Mouse (Mus musculus) activated CD4-positive, CD25-positive, alpha-beta regulatory T cell, adult 4 months (primary cell): ENCODE measurements around the gene Cmbl. TPM values are rescaled to one million over a fixed set of nuclear protein-coding genes. Genes with fewer than 3 reads are reported as not detected.

Source experiments
- ATAC-seq: one replicate; pipeline ENCODE4 v1.8.0; 2017
- polyA plus RNA-seq, 2 experiments: library from polyadenylated mRNA; unstranded; fragments of 100-300 nt; shearing (Covaris generic); gene quantifications; one replicate each; pipeline ENCODE4 v1.2.1; 2017

Cmbl gene
- under 1 TPM in 1 of 2 experiments, not detected in 1; 0.80 TPM for polyA plus RNA-seq

DNA sequence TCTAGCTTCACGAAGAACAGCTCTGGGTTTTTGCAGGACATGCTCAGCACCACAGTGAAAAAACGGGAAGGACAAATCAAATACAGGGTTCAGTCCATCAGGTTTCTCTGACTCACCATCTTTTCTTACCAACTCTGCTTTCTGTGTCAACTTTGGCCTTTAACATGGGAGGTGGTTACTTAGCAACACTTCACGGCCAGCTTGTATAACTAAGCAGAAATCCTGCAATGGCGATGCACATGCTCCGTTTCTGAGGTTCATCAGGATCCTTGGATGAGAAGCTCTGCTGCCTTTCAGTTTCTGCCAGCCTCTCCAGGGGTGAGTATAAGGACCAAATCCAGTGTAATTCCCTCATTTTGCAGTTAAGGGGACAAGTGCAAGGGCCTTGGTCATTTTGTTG lies at the start of gene Cmbl:
Gene Cmbl (plus strand): TSS at position 206 of the 400 bp plus-strand sequence.
- no peak for ATAC-seq

DNA sequence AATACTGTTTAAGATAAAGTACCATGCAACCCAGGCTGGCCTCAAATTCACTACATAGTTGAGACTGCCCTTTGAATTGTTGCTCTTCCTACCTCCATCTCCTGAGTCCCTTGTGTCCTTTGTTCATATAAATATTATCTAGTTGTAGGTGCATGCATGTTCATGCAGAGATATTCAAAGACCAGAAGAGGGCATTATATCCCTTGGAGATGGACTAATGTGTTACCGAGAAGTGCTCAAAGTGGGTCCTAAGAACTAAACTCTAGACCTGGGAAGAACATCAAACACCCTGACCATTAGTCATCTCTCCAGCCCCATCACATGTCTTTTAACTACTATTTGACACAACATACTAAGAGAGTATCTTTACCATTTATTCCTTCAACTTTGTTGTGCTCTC lies 48.0 kb upstream of the Cmbl start:
- no peak for ATAC-seq

DNA sequence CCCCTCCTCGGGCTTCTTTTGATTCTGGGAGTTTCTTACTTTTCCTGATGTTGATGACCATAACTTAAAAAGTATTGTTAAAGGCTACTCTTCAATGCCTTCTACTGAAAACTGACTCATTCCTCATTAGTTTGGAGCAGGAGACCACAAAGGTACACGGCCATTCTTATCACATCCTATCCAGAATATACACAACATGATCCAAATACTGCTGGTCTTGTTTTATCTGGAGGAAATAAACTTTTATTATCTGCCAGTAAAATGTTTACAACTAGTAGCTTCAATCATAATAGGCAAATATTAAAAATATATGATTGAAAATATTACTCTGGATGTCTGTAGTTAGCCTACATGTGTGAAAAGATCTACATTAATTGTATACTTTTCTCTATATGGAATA lies 46.8 kb upstream of the Cmbl start:
- no peak for ATAC-seq

DNA sequence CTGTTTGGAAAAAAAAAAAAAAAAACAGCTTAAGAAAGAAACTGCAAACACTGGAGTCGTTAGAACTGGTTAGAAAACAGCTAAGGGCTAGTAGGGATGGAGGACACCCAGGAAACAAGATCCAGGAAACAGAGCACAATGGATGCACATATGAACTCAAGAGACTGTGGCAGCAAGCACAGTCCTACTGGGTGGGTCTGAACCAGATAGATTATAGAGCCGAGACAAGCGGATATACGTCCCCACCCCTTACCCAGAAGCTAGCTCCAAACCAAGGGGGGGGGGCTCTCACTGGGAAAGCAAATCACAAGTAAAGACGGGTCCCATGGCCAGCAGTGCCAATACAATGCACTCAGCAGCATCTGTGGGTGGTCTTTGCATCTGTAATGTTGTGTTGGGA lies 46.2 kb upstream of the Cmbl start:
- no peak for ATAC-seq

DNA sequence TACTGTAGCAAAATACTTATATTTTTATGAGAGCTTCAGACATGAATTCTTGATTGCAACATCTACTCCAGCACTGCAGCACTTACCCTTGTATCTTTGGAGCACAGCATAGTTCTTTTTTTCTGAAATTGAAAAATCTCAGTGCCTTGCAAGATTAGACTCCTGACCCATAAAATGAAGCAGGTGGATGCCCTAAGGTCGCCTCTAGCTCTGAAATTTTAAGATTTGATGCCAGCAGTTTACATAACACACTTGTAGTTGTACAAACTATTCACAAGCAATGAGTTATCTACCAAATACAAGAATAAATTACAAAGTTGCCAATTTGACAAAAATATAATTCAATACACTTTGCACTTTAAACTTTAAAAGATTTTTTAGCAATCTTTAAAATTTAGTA lies 38.7 kb upstream of the Cmbl start:
- no peak for ATAC-seq

DNA sequence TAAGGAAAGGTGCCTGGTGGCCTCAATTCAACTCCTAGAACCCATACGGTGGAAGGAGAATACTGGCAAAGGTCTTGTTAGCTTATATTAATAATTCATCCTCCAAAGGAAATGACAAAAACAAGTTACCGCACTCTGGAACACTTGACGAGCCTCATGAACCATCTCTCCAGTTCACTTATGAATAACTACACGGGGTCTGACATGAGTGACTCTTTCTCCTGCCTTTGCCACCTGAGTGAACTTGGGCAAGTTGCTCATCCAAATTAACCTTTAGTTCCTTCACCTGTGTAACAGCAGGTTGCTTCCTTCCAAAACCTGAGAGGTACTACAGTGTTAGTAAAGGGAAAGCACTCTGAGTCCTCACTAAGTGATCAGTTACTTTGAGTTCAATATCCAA lies 36.7 kb upstream of the Cmbl start:
- no peak for ATAC-seq

DNA sequence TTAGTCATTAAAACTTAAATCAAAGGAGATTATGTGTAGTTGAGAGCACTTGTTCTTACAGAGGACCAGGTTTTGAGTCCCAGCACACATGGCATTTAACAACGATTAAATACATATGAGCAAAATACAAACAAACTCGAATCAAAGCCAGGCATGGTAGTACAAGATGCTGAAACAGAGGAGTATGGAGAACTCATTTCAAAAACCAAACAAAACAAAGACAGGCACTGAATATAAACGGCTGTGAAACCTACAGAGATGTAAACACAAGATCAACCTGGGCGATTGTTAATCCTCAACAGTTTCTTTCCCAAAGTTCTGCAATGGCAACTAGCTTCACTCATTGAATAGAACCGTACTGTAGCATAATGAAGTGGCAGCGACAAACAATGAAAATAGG lies 36.1 kb upstream of the Cmbl start:
- ATAC-seq, result no peak

DNA sequence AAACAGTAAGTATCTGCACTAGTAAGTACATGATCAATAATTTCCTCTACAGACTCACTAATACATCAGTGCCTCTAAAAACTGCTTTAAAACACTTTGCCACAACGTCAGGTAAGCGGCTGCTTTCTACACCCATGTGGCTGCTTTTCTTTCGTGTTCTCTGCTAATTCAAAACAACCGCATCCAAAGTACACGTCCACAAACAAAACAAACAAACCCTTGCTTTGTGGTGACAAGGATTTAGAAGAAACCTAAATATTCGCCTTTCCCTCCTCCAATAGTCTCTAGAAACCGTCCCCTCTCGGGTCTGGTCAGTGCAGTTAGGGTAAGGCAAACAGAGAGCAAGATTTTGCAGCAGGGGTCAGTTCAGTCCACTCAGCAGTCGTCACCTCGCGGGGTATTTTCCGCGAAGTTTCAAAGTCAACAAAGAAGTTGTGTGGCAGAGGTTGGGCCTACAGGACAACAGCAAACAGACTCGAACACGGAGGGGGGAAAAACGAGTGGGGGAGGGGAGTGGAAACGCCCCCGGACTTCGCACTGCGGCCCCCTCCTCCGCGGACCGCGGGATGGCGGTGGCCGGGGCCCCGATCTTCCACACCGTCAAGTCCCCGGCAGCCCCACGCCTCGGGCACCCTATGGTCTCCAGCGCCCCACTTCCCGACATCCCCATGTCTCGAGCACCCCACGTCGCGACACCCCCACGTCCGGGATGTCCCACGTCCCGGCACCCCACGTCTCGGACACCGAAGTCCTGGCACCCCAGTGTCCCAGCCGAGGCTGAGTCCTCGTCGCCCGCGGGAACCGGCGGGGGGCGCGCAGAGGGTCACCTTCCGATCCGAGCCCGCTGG lies 35.2 kb upstream of the Cmbl start:
- no peak for ATAC-seq

DNA sequence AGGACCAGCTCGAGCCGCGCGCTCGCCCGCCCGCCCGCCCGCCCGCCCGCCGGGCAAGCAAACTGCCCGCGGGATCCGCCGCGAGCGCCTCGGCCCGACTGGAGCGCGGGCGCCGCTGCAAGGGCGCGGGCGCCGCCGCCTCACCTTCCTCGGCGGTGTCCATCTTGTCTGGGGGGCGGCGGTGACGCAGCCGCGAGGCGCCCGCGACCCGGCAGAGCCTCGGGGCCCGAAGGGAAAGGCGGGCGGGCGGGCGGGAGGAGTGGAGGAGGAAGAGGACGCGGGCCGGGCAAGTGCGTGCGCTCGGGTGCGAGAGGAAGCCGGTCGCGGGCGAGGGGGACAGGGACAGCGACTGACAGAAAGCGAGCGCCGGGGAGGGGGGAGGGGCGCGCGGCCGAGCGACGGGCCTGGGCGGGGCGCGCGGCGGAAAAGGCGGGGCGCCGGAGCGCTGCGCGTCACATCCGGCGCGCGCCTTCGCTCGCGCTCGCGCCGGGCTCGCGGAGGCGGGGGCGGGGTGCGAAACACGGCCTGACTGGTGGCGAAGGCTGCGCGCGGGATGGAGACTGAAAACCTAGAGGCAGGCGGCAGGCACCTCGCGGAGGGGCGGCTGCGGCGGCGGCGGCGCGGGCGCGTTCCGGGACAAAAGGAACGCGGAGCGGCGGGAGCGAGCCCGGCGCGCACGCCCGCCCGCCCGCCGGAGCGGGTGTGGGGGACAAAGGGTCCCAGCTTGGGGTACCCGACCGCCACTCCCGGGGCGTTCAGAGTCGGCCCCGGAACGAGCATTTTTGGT lies 34.3 kb upstream of the Cmbl start, which contains the start of gene March6:
Gene March6 (minus strand): TSS at position 395 of the 787 bp plus-strand sequence.
- peak; percentile 85 for ATAC-seq

DNA sequence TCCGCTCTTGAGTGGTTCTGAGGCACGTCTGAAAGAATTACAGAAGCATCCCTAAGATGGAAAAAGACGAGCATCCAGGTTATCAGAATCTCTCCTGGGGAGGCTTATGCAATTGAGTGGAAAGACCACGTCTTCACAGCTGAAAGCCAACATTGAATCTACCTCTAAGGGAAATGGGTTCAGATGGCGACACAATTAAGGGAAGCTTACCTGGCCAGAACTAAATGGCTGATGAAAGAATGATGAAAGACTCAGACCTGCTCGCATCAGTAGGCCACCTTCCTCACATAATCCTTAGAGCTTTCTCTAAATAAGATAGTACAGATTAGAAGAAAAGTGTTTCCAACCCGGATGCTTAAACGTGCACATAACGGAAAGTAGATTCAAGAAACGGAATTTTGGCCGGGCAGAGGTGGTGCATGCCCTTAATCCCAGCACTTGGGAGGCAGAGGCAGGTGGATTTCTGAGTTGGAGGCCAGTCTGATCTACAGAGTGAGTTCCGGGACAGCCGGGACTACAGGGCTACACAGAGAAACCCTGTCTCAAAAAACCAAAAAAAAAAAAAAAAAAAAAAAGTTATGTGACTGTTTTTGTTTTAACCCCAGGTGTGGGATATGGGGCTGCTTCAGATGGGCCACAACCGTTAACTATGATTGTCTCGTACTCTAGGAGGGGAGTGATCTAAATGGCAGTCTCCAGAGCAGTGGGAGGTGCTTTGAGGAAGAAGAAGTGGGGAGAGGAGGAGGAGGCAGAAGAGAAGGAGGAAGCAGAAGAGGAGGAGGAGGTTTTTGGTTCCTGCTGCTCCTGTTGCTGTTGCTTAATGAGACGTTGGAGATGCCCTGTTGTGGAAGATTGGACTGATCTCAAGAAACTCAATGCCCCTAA lies 33.5 kb upstream of the Cmbl start:
- peak; percentile 9 for ATAC-seq

DNA sequence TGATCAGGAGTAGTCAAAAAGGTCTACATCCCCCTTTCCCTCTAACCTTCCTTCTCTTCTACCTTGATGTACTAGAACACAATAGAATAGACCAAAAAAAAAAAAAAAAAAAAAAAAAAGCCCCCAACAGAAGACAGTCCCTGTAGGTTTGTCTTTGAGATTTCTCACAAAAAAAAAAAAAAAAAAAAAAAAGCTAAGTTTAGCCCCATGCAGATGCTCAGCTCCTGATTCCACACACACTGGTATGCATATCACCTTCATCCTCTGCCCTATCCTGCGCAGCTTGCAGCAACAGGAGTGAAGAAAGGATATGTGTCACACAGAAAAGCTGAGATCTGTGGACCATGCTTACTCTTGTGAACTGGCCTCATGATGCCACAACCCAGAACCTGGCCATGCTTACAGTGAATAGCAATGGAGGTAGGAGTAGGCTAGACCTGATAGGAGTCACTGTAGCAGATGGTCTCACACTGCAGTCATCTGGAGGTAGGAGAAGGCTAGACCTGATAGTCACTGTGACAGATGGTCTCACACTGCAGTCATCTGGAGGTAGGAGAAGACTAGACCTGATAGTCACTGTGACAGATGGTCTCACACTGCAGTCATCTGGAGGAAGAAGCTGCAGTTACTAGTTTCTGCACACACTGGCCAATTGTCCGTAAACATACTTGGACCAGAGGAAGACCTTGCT lies 32.7 kb upstream of the Cmbl start:
- no peak for ATAC-seq

DNA sequence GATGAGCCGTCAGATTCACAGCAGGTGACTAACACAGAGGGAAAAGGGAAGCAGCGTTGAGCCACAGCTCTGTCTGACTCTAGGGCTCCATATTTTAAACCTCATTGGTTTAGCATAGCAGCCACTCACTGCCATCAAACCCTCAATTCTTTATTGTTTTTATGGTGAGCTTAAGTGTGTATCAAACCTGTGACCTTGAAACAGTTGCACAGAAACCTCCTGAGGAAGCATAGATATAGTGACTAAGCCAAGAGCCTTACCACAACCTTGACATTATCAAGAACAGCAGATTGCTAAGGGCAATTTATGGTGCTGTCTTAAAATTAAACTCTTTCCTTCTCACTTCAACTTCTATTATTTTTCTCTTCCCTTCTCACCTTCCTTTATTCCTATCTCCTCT lies 31.7 kb upstream of the Cmbl start:
- ATAC-seq, result no peak

DNA sequence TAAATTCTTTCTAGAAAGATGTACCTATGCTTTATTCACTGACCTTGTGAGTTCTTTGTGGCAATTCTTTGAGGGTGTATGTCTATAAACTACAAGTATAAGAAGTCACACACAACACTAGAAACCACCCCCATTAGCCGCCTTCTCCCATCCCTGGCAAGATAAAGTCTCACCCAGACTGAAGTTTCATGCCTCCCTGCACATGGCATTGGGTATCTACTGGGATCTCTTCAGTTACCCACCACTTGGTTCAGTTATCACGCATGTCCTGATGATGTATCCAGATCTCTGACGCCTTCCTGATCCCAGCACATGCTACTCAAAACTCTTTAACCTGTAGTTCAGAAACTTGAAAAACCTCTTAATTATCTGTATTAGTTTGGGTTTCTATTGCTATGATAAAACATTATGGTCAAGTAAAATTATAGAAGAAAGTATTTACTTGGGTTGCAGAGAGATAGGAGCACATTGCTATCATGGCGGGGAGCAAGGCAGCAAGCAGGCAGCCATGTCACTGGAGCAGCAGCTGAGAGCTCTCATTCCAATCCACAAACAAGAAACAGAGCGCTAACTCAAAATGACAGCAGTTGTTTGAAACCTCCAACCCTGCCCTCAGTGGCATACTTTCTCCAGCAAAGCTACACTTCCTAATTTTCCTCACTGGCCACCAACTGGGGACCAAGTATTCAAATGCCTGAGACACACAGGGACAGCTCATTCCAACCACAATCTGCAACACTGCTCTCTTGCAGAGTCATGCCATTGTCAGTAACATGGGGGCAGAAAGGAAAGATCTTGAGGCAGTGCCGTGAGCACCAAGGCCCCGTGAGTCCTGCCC lies 30.5 kb upstream of the Cmbl start:
- ATAC-seq, result no peak

DNA sequence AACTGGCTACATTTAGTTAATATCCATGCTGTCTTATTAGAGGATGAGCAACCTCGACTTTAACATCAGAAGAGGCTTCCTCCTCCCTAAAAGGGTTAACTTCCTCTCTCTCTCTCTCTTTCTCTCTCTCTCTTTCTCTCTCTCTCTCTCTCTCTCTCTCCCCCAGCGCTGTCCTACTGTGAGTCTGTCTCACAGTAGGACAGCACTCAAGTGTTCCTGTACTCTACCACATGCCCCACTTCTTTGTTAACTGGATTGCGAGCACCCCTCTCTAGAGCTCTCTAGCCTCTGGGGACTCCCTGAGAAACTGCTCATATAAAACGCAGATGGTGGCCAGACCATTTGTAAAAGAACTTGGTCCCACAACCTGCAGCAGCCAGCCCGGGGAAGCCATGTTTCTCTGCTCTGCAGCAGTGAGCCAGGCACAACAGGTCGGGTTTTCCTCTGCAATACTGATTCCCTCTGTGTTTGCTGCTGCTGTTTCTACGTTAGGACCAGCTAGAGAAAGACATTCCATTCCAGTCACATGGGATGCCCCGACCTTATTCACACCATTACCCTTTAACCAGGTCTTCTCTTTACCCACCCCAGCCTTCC lies 29.8 kb upstream of the Cmbl start:
- no peak for ATAC-seq

DNA sequence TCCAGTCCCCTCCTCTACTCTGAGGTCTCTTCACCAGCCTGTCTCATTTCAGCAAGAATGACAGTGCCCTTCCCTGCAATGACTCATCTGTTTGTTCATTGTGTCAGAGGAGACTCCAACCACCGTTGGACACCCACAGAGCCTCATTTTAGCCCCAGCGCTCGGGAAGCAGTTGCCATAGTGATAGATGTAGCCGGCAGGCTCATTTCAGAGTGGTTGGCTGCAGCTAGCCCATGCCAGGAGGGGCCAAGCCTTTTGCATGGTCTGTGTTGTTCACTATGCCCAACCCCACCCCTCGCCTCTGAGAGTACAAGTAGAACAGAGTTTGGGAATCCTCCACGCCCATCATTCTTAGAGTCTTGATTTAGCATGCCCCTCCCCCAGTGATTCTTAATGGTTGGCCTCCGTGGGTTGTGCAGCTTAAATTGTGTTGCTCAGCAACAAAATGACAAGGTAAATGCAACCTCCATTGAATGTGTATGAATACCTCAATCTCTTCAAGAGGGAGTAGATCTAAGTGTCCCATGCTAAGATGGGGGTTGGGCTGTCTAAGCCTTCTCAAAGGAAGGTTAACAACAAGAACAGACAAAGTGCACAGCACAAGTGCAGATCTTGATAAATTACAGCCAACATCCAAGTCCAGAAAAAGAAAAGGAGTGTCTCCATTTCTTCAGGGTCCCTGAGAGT lies 29.0 kb upstream of the Cmbl start:
- ATAC-seq, result no peak

DNA sequence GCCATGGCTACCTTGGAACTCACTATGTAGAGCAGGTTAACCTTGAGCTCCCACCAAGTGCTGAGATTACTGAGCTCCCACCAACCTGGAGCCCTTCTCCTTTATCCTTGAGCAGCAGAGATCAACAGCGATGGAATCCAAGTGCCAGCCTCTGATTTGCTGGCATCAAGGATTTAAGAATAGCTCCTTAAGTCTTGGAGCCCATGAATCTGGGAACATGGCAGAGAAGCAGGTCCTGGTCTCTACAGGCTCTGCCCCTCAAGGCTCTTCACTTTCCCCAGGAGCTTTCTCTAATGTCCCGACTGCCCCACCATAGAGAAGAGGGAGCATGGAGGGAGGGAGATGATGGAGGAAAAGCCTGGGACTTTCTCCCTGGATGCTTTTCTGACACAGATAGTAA lies 27.5 kb upstream of the Cmbl start:
- no peak for ATAC-seq

DNA sequence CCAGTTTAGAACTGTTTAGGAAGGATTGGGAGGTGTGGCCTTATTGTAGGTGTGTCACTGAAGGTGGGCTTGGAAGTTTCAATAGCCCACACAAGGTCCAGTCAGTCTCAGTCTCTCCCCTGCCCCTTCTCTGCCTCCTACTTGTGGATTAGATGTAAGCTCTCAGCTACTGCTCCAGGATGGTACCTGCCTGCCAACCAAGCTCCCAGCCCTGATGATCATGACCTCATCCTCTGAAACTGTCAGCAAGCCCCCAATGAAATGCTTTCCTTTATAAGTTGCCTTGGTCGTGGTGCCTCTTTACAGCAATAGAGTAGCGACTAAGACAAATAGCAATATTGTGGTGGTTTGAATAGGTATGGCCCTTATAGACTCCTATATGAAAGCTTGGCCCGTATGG lies 26.8 kb upstream of the Cmbl start:
- no peak for ATAC-seq

DNA sequence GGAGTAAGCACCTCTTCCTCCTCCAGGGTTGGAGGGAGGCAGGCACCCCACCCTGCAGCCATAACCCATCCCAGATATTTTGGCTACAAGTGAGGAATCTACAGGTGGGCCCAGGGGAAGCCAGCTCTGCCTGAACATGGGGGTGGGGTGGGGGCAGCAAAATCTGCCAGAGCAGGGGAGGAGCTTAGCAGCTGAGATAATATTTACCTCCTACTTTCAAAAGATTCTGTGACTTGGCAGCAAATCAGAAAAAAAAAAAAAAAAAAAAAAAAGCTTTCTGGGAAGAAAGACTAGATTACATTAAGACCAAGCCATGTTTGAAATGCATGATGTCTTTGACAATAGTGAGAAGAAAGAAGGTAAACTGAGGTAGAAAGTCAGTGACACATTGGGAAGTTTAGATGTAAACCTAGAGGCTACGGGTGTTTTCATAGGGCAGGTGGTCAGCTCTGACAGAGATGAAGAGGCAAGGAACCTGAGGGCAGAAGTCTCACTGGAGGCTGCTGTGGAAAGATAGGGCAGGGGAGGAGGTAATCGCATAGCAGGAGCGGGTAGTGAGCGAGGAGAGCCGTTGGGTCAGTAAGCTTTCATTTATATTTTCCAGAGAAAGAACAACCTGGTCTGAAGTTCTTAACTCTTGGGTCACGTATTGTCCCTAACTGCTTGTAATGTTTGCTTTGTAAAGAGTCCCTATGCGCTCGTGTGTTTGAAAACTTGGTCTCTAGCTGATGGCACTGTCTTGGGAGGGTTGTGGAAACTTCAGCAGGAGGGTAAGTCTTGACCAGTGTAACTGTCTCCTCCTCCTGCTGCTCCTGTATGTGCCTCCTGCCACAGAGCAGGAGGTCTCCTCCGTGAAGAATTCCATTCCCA lies 25.3 kb upstream of the Cmbl start:
- ATAC-seq, result no peak

DNA sequence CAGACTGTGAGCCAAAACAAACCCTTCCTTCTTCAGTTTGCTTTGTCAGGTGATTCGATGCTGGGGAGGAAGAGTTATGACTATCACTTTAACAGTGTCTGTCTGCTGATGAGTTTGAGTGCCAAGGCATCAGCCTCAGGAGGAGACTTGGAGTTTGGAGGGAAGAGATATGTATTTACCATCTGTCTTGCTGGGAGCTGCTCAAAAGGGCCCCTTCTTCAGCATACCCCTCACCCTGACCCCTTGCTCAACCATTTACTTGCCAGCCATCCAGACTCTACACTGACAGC lies 24.7 kb upstream of the Cmbl start:
- ATAC-seq, result no peak
